ENCODE assay signal across 28 mouse cellular contexts in the genomic region with DNA sequence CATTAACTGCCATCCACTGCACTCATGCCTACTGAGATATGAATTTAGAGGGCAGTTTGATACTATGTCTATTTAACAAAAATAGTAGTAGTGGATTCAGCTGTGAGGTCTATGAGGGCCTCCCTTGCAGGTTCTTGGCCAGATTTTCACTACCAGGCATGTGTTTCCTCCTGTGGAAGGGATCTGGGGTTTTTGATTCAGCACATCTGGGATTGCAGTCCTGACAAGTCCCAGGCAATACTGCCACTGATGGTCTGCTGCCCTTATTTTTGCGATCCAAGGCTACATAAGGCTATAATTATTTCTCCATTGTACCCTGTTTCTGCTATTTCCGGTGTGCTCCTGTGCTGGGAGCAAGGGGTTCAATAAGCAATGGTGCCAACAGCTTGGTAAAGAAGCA.
DNase-seq lines count a peak whose midpoint lies in the region; ATAC-seq lines count a peak whose summit lies in the region.
"Had no signal": no experiment of that assay in that cellular context is flagged by ENCODE, and none has a peak within 500 bp of the region (broad histone marks: within the 10 kb centered on the region; RNA-seq: fewer than 3 reads in every experiment).

No protein-coding gene starts in this region.

- peaks cover 22% of the 10 kb centered on the region for H3K4me1 ChIP-seq in heart, embryonic 15.5 days (replicated peaks)
- 0 out of 2 replicates have a peak, but pooled peaks cover 6% of the 10 kb centered on the region for H3K4me1 ChIP-seq in lung, embryonic 16.5 days (replicated peaks; ENCODE audit: control insufficient read depth, insufficient read depth, low read length)
- H3K4me1 ChIP-seq: embryonic facial prominence, embryonic 13.5 days; hindbrain, embryonic 10.5 days; hindbrain, embryonic 15.5 days; kidney, embryonic 15.5 days; liver, embryonic 13.5 days; stomach, embryonic 15.5 days had no signal

- H3K27ac ChIP-seq in heart, embryonic 15.5 days: peak overlapping the region; percentile 75
- 0 out of 2 replicates have a peak overlapping the region, but pooled peaks have one; percentile 17 for H3K27ac ChIP-seq in lung, embryonic 16.5 days (ENCODE audit: low read length)
- H3K27ac ChIP-seq: embryonic facial prominence, embryonic 13.5 days; hindbrain, embryonic 10.5 days; hindbrain, embryonic 15.5 days; kidney, embryonic 15.5 days; layer of hippocampus, adult 2 months; left cerebral cortex, adult 2 months; limb, embryonic 13.5 days; liver, embryonic 13.5 days; stomach, embryonic 15.5 days had no signal

- no peaks in the 10 kb centered on the region for H3K36me3 ChIP-seq in heart, embryonic 15.5 days
- no peaks in the 10 kb centered on the region for H3K36me3 ChIP-seq in lung, embryonic 16.5 days (ENCODE audit: control insufficient read depth, insufficient read depth, low read length)
- H3K36me3 ChIP-seq: embryonic facial prominence, embryonic 13.5 days; hindbrain, embryonic 10.5 days; hindbrain, embryonic 15.5 days; kidney, embryonic 15.5 days; limb, embryonic 13.5 days; liver, embryonic 13.5 days; stomach, embryonic 15.5 days had no signal

- no peaks in the 10 kb centered on the region for H3K9me3 ChIP-seq in heart, embryonic 15.5 days (replicated peaks)
- H3K9me3 ChIP-seq in lung, embryonic 16.5 days (ENCODE audit: control insufficient read depth, low read length): no peaks in the 10 kb centered on the region
- H3K9me3 ChIP-seq: embryonic facial prominence, embryonic 13.5 days; hindbrain, embryonic 10.5 days; hindbrain, embryonic 15.5 days; kidney, embryonic 15.5 days; limb, embryonic 13.5 days; liver, embryonic 13.5 days; stomach, embryonic 15.5 days had no signal

- ATAC-seq in heart, embryonic 15.5 days (replicated peaks; ENCODE audit: insufficient number of reproducible peaks, insufficient read depth, low FRiP score, low read depth): no peak
- ATAC-seq in lung, embryonic 16.5 days (ENCODE audit: low read depth): no peak
- ATAC-seq: forebrain, embryonic 16.5 days; inflammation-experienced regulatory T-cells, adult 6 months had no signal

- peak; percentile 92 for DNase-seq in heart, adult 11 months
- DNase-seq in heart, postnatal 4 days: no peak
- no peak for DNase-seq in heart, adult 9 months (ENCODE audit: low spot score in 2 of 2)
- no peak for DNase-seq in lung, postnatal 25 days (ENCODE audit: low spot score)
- DNase-seq in cerebellum, adult 11-12 months: no peak
- DNase-seq: adrenal gland, postnatal 10 days; cerebellum, adult 18-20 months; cerebellum, postnatal 10 days; kidney, adult 11 months; kidney, postnatal 36 days; liver, embryonic 13.5 days; midbrain, embryonic 14.5 days; thymus, adult 18-20 months; thymus, postnatal 25 days had no signal

- no peak overlapping the region for H3K4me3 ChIP-seq in heart, embryonic 15.5 days
- no peak overlapping the region for H3K4me3 ChIP-seq in lung, embryonic 16.5 days (ENCODE audit: low read length)
- H3K4me3 ChIP-seq: embryonic facial prominence, embryonic 13.5 days; erythroblast, embryonic 14.5 days; hindbrain, embryonic 10.5 days; hindbrain, embryonic 15.5 days; kidney, embryonic 15.5 days; layer of hippocampus, adult 2 months; left cerebral cortex, adult 2 months; limb, embryonic 13.5 days; liver, embryonic 13.5 days; stomach, embryonic 15.5 days had no signal

- 79% methylated on average over 2 of the region's 2 CpGs for WGBS in heart, embryonic 15.5 days
- 91% methylated on average over 2 of the region's 2 CpGs for WGBS in lung, embryonic 16.5 days

- H3K9ac ChIP-seq in heart, embryonic 15.5 days: no peak overlapping the region
- H3K9ac ChIP-seq in lung, embryonic 16.5 days (ENCODE audit: low read length): no peak overlapping the region
- H3K9ac ChIP-seq: embryonic facial prominence, embryonic 13.5 days; hindbrain, embryonic 15.5 days; kidney, embryonic 15.5 days; limb, embryonic 13.5 days; liver, embryonic 13.5 days; stomach, embryonic 15.5 days had no signal

- H3K27me3 ChIP-seq in heart, embryonic 15.5 days: no peaks in the 10 kb centered on the region
- H3K27me3 ChIP-seq in lung, embryonic 16.5 days (ENCODE audit: control insufficient read depth, insufficient read depth, low read depth, low read length): no peaks in the 10 kb centered on the region
- H3K27me3 ChIP-seq: embryonic facial prominence, embryonic 13.5 days; hindbrain, embryonic 15.5 days; kidney, embryonic 15.5 days; limb, embryonic 13.5 days; liver, embryonic 13.5 days; Patski; stomach, embryonic 15.5 days had no signal

- H3K4me2 ChIP-seq in heart, embryonic 15.5 days: 0 out of 2 replicates have a peak overlapping the region, but pooled peaks have one; percentile 6
- H3K4me2 ChIP-seq in lung, embryonic 16.5 days (ENCODE audit: low read depth, low read length): no peak overlapping the region
- H3K4me2 ChIP-seq: embryonic facial prominence, embryonic 13.5 days; hindbrain, embryonic 15.5 days; kidney, embryonic 15.5 days; limb, embryonic 13.5 days; liver, embryonic 13.5 days; stomach, embryonic 15.5 days had no signal
